Mouse (Mus musculus): Measurements from ENCODE around the gene H2afy. TPM values are rescaled to one million over a fixed set of nuclear protein-coding genes. Genes with fewer than 3 reads are reported as not detected.

The H2afy gene
- polyA plus RNA-seq, 1 experiment from 2014 or later: 440 TPM

- Histone ChIP-seq H3K27ac (ENCODE audit: low read depth, low read length) (no peak overlapping the region), H3K36me3 (ENCODE audit: control insufficient read depth, insufficient read depth, low read length) (no peaks in the 10 kb centered on the region), H3K4me1 (ENCODE audit: control insufficient read depth, insufficient read depth, low read length) (no peaks in the 10 kb centered on the region), H3K4me2 (replicated peaks; ENCODE audit: low read depth, low read length) (no peak overlapping the region), H3K4me3 (ENCODE audit: low read length) (no peak overlapping the region), H3K27me3 (ENCODE audit: control insufficient read depth, insufficient read depth, low read length) (no peaks in the 10 kb centered on the region), H3K9me3 (ENCODE audit: control insufficient read depth, low read length) (no peaks in the 10 kb centered on the region), H3K9ac (ENCODE audit: low read depth, low read length) (no peak overlapping the region)
- WGBS: 33% methylated on average over 12 of the region's 14 CpGs
- peak; percentile 46; the same call in 1 of the 2 replicates for ATAC-seq (ENCODE audit: low FRiP score, low TSS enrichment)
These were observed 31.6 kb upstream of the H2afy start for GRCm38 (mm10) chr13:56167446-56168402.

- no peak for ATAC-seq (ENCODE audit: low FRiP score, low TSS enrichment)
These were observed 29.4 kb upstream of the H2afy start for GRCm38 (mm10) chr13:56165561-56165960.

DNA sequence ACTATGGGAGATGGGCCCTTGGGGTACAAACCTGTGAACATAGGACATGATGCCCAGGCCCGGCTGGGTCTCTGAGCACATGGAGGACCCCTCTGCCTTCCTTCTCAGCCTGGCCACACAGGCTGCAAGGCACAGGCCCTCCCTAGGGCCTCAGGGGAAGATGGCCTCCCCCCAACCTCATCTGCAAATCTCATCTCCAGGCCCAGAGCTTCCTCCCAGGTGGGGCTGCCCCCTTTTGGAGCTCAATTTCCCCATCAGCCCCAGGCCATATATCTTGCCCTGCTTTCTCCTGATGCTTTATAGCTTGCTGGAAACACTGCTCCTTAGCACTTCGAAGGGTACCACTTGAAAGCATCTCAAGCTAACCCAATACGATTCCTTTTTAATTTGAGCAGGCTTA is 28.2 kb upstream of the H2afy start:
- Histone ChIP-seq H3K27me3 (ENCODE audit: control insufficient read depth, insufficient read depth, low read length) (peaks cover 4% of the 10 kb centered on the region; the same call in 1 of the 2 replicates), H3K4me3 (ENCODE audit: low read length) (no peak overlapping the region), H3K9me3 (ENCODE audit: control insufficient read depth, low read length) (no peaks in the 10 kb centered on the region), H3K36me3 (ENCODE audit: control insufficient read depth, insufficient read depth, low read length) (no peaks in the 10 kb centered on the region), H3K4me2 (replicated peaks; ENCODE audit: low read depth, low read length) (no peak overlapping the region), H3K9ac (ENCODE audit: low read depth, low read length) (no peak overlapping the region), H3K4me1 (ENCODE audit: control insufficient read depth, insufficient read depth, low read length) (peaks cover 5% of the 10 kb centered on the region; the same call in 1 of the 2 replicates), H3K27ac (ENCODE audit: low read depth, low read length) (no peak overlapping the region)
- 60% methylated on average over 3 of the region's 3 CpGs for WGBS
- ATAC-seq (ENCODE audit: low FRiP score, low TSS enrichment): no peak

More at GRCm38 (mm10) chr13:56165561-56165960, 29.4 kb upstream of the H2afy start:
- H3K9ac ChIP-seq (ENCODE audit: low read depth, low read length): no peak overlapping the region
- WGBS: 88% methylated on average over 11 of the region's 11 CpGs
- H3K4me1 ChIP-seq (ENCODE audit: control insufficient read depth, insufficient read depth, low read length): no peaks in the 10 kb centered on the region
- H3K4me3 ChIP-seq (ENCODE audit: low read length): no peak overlapping the region
- no peak overlapping the region for H3K4me2 ChIP-seq (replicated peaks; ENCODE audit: low read depth, low read length)
- H3K9me3 ChIP-seq (ENCODE audit: control insufficient read depth, low read length): no peaks in the 10 kb centered on the region
- H3K27me3 ChIP-seq (ENCODE audit: control insufficient read depth, insufficient read depth, low read length): no peaks in the 10 kb centered on the region
- no peak overlapping the region for H3K27ac ChIP-seq (ENCODE audit: low read depth, low read length)
- H3K36me3 ChIP-seq (ENCODE audit: control insufficient read depth, insufficient read depth, low read length): no peaks in the 10 kb centered on the region

GRCm38 (mm10) chr13:56163751-56164150 is 27.6 kb upstream of the H2afy start:
- no peak for ATAC-seq (ENCODE audit: low FRiP score, low TSS enrichment)
- no peak overlapping the region for H3K27ac ChIP-seq (ENCODE audit: low read depth, low read length)
- H3K4me1 ChIP-seq (ENCODE audit: control insufficient read depth, insufficient read depth, low read length): peaks cover 9% of the 10 kb centered on the region; the same call in 1 of the 2 replicates

GRCm38 (mm10) chr13:56162859-56163258 is 26.7 kb upstream of the H2afy start:
- WGBS: 61% methylated on average over 6 of the region's 6 CpGs

More at GRCm38 (mm10) chr13:56163751-56164150, 27.6 kb upstream of the H2afy start:
- H3K9ac ChIP-seq (ENCODE audit: low read depth, low read length): no peak overlapping the region
- H3K4me3 ChIP-seq (ENCODE audit: low read length): no peak overlapping the region
- no peak overlapping the region for H3K4me2 ChIP-seq (replicated peaks; ENCODE audit: low read depth, low read length)
- H3K9me3 ChIP-seq (ENCODE audit: control insufficient read depth, low read length): no peaks in the 10 kb centered on the region
- peaks cover 4% of the 10 kb centered on the region; the same call in 1 of the 2 replicates for H3K27me3 ChIP-seq (ENCODE audit: control insufficient read depth, insufficient read depth, low read length)
- H3K36me3 ChIP-seq (ENCODE audit: control insufficient read depth, insufficient read depth, low read length): no peaks in the 10 kb centered on the region
- 65% methylated on average over 6 of the region's 6 CpGs for WGBS

DNA sequence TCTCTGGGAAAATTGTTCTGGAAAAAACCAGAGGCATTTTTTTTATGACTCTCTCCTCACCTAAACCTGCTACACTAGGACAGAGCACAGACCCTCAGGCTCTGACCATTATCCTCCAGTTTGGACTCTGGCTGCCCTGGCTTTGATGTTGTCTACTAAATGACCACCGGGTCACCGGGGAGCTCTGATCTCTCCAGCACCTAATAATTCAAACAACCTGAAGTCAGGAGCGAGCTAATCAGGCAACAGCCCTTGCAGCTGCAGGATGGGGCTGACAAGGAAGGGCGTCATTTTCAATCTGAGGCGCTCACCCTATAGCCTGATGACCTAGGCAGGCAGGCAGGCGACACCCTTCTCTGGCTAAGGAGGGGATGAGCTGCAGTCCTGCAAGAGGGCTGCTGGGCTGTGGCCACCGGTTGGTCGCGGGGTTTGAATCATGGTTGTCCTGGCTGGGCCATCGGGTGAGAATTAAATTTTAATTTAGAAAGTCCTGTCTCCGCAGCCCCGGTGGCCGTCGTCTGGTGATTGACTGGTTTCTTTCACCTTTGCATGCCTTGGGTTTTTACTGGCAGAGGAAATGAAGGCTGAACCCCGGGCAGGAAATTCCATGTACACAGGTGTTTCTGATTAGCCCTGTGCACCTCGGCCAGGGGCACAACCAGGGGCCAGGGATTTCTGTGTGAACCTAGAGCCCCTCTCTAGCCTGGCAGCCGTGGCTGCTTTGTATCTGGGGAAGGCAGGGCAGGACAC is 23.6 kb upstream of the H2afy start:
- Histone ChIP-seq H3K4me2 (replicated peaks; ENCODE audit: low read depth, low read length) (peak overlapping the region; percentile 10; the same call in 1 of the 2 replicates), H3K27ac (ENCODE audit: low read depth, low read length) (no peak overlapping the region), H3K4me1 (ENCODE audit: control insufficient read depth, insufficient read depth, low read length) (peaks cover 15% of the 10 kb centered on the region; the same call in 1 of the 2 replicates), H3K9me3 (ENCODE audit: control insufficient read depth, low read length) (no peaks in the 10 kb centered on the region), H3K4me3 (ENCODE audit: low read length) (no peak overlapping the region), H3K9ac (ENCODE audit: low read depth, low read length) (no peak overlapping the region), H3K36me3 (ENCODE audit: control insufficient read depth, insufficient read depth, low read length) (no peaks in the 10 kb centered on the region), H3K27me3 (ENCODE audit: control insufficient read depth, insufficient read depth, low read length) (peaks cover 4% of the 10 kb centered on the region; the same call in 1 of the 2 replicates)
- WGBS: 3% methylated on average over 17 of the region's 17 CpGs
- ATAC-seq (ENCODE audit: low FRiP score, low TSS enrichment): 0 out of 2 replicates have a peak, but pooled peaks have one; percentile 38

More at GRCm38 (mm10) chr13:56162859-56163258, 26.7 kb upstream of the H2afy start:
- H3K27ac ChIP-seq (ENCODE audit: low read depth, low read length): no peak overlapping the region
- ATAC-seq (ENCODE audit: low FRiP score, low TSS enrichment): no peak
- H3K36me3 ChIP-seq (ENCODE audit: control insufficient read depth, insufficient read depth, low read length): no peaks in the 10 kb centered on the region
- H3K4me1 ChIP-seq (ENCODE audit: control insufficient read depth, insufficient read depth, low read length): peaks cover 9% of the 10 kb centered on the region; the same call in 1 of the 2 replicates
- H3K27me3 ChIP-seq (ENCODE audit: control insufficient read depth, insufficient read depth, low read length): peaks cover 4% of the 10 kb centered on the region; the same call in 1 of the 2 replicates
- H3K4me2 ChIP-seq (replicated peaks; ENCODE audit: low read depth, low read length): no peak overlapping the region
- H3K9me3 ChIP-seq (ENCODE audit: control insufficient read depth, low read length): no peaks in the 10 kb centered on the region
- no peak overlapping the region for H3K9ac ChIP-seq (ENCODE audit: low read depth, low read length)
- H3K4me3 ChIP-seq (ENCODE audit: low read length): no peak overlapping the region

- Histone ChIP-seq H3K27me3 (ENCODE audit: control insufficient read depth, insufficient read depth, low read length) (peaks cover 4% of the 10 kb centered on the region; the same call in 1 of the 2 replicates), H3K27ac (ENCODE audit: low read depth, low read length) (no peak overlapping the region), H3K4me2 (replicated peaks; ENCODE audit: low read depth, low read length) (no peak overlapping the region; the same call in 1 of the 2 replicates), H3K9ac (ENCODE audit: low read depth, low read length) (no peak overlapping the region), H3K36me3 (ENCODE audit: control insufficient read depth, insufficient read depth, low read length) (no peaks in the 10 kb centered on the region), H3K4me1 (ENCODE audit: control insufficient read depth, insufficient read depth, low read length) (peaks cover 15% of the 10 kb centered on the region; the same call in 1 of the 2 replicates), H3K9me3 (ENCODE audit: control insufficient read depth, low read length) (no peaks in the 10 kb centered on the region), H3K4me3 (ENCODE audit: low read length) (no peak overlapping the region)
- peak; percentile 47 for ATAC-seq (ENCODE audit: low FRiP score, low TSS enrichment)
- 32% methylated on average over 14 of the region's 14 CpGs for WGBS
These were observed 22.9 kb upstream of the H2afy start for GRCm38 (mm10) chr13:56159016-56159601.

DNA sequence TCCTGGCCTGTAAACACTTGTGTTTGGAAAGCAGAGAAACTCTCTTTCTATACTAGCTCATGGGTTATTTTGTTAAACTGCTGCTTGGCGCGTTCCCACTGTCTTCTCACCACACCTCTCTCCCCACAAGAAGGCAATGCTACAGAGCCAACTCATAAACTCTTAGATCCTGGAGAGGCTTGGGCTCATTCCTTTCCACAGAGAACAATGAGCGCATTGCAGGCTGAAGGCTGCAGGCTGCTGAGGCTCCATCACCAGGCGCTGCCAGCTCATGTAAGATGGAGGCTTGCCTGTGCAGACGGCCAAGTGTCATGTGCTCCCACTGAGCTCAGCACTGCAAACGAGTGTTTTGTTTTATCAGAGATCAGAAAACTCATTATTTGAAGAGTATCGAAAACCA is 19.5 kb upstream of the H2afy start:
- 59% methylated on average over 7 of the region's 7 CpGs for whole genome bisulfite sequencing
- Histone ChIP-seq H3K4me2 (replicated peaks; ENCODE audit: low read depth, low read length) (no peak overlapping the region), H3K36me3 (ENCODE audit: control insufficient read depth, insufficient read depth, low read length) (no peaks in the 10 kb centered on the region), H3K4me1 (ENCODE audit: control insufficient read depth, insufficient read depth, low read length) (peaks cover 15% of the 10 kb centered on the region; the same call in 1 of the 2 replicates), H3K27me3 (ENCODE audit: control insufficient read depth, insufficient read depth, low read length) (peaks cover 4% of the 10 kb centered on the region; the same call in 1 of the 2 replicates), H3K9me3 (ENCODE audit: control insufficient read depth, low read length) (no peaks in the 10 kb centered on the region), H3K9ac (ENCODE audit: low read depth, low read length) (no peak overlapping the region), H3K4me3 (ENCODE audit: low read length) (no peak overlapping the region), H3K27ac (ENCODE audit: low read depth, low read length) (no peak overlapping the region)
- no peak for ATAC-seq (ENCODE audit: low FRiP score, low TSS enrichment)

All from kidney, embryonic 14.5 days (tissue).